Mouse (Mus musculus) liver, adult 2 months (tissue): ENCODE results near the gene Sept4. TPM values are rescaled to one million over a fixed set of nuclear protein-coding genes. Genes with fewer than 3 reads are reported as not detected.

Experiments used
- DNase-seq: peaks from one replicate; pipeline ENCODE4 v3.0.0-alpha.2; 2011; ENCODE audit warnings: low read depth, low spot score; ENCODE audit errors: extremely low read depth
- H3K27ac ChIP-seq: fragments of 200-500 bp; replicated peaks from 2 replicates; pipeline ENCODE4 v1.5.1; 2012; ENCODE audit warnings: low read depth, mild to moderate bottlenecking, control low read depth, inconsistent platforms, low read length; ENCODE audit not compliant: insufficient read depth
- H3K27me3 ChIP-seq: fragments of 200-500 bp; 2 replicates; pipeline ENCODE4 v1.6.1; 2012; ENCODE audit warnings: mild to moderate bottlenecking, moderate library complexity, low read length, inconsistent platforms; ENCODE audit not compliant: control insufficient read depth, insufficient read depth
- H3K36me3 ChIP-seq: fragments of 200-500 bp; 2 replicates; pipeline ENCODE4 v1.6.1; 2012; ENCODE audit warnings: low read length, inconsistent platforms; ENCODE audit not compliant: control insufficient read depth, insufficient read depth
- H3K4me1 ChIP-seq: fragments of 200-500 bp; 2 replicates; pipeline ENCODE4 v1.6.1; 2011; ENCODE audit warnings: low read length; ENCODE audit not compliant: control insufficient read depth, insufficient read depth
- H3K4me3 ChIP-seq: fragments of 200-500 bp; 2 replicates; pipeline ENCODE4 v1.5.1; 2011; ENCODE audit warnings: low read depth, mild to moderate bottlenecking, control low read depth, low read length, moderate library complexity; ENCODE audit not compliant: insufficient read depth
- H3K79me2 ChIP-seq: fragments of 200-500 bp; 2 replicates; pipeline ENCODE4 v1.6.1; 2012; ENCODE audit warnings: inconsistent platforms, mild to moderate bottlenecking, low read length, moderate library complexity; ENCODE audit not compliant: control insufficient read depth, insufficient read depth
- H3K9ac ChIP-seq: fragments of 200-500 bp; 2 replicates; pipeline ENCODE4 v1.6.1; 2012; ENCODE audit warnings: low read depth, mild to moderate bottlenecking, control low read depth, inconsistent platforms, low read length
- CTCF ChIP-seq: fragments of 200-500 bp; IDR thresholded peaks from 2 replicates; pipeline ENCODE4 v1.5.1; 2011; ENCODE audit warnings: low read depth, low read length, control low read depth
- POLR2A ChIP-seq: fragments of 200-500 bp; IDR thresholded peaks from 2 replicates; pipeline ENCODE4 v1.6.1; 2011; ENCODE audit warnings: low read length, control low read depth; ENCODE audit not compliant: insufficient read depth; ENCODE audit errors: extremely low read depth
- WGBS: fragments of 180-500 bp; shearing (Covaris S2); methylation state at CpG from one replicate; pipeline ENCODE4 v1.1.7; 2018; 5-methylcytosine and 5-hydroxymethylcytosine counted together
- polyA plus RNA-seq: library from polyadenylated mRNA; depleted of rRNA; stranded (reverse); fragments of >200 nt; gene quantifications from 2 replicates; pipeline ENCODE4 v1.2.3, GENCODE M21; 2012
- total RNA-seq: library from RNA; depleted of rRNA; stranded (reverse); fragments of >200 nt; gene quantifications from 2 replicates; pipeline ENCODE4 v1.2.3, GENCODE M21; 2014

The Sept4 gene
- total and polyA plus RNA-seq, 2 experiments, result 10.8 TPM

- Histone ChIP-seq H3K4me1 (peaks cover 3% of the 10 kb centered on the region; the same call in 1 of the 2 replicates), H3K27me3 (no peaks in the 10 kb centered on the region), H3K27ac (no peak overlapping the region), H3K79me2 (no peaks in the 10 kb centered on the region), H3K9ac (peak overlapping the region; percentile 24; the same call in 1 of the 2 replicates), H3K36me3 (no peaks in the 10 kb centered on the region), H3K4me3 (no peak overlapping the region)
- TF ChIP-seq POLR2A, result no peak
- TF ChIP-seq CTCF, result no peak
- WGBS, result 34% methylated on average over 21 of the region's 21 CpGs
- no peak for DNase-seq
These were observed 5.9 kb downstream of the Sept4 start for GRCm38 (mm10) chr11:87574520-87575180.

GRCm38 (mm10) chr11:87577601-87578248 is 9.0 kb downstream of the Sept4 start:
- WGBS, result 61% methylated on average over 6 of the region's 6 CpGs

GRCm38 (mm10) chr11:87578249-87578962 is 9.7 kb downstream of the Sept4 start:
- Histone ChIP-seq H3K79me2 (no peaks in the 10 kb centered on the region), H3K4me3 (peak overlapping the region; percentile 56), H3K4me1 (peaks cover 3% of the 10 kb centered on the region; the same call in 1 of the 2 replicates), H3K27ac (peak overlapping the region; percentile 60), H3K9ac (peak overlapping the region; percentile 71), H3K27me3 (no peaks in the 10 kb centered on the region), H3K36me3 (no peaks in the 10 kb centered on the region)
- DNase-seq, result no peak
- WGBS, result 3% methylated on average over 40 of the region's 40 CpGs
- TF ChIP-seq CTCF (no peak), POLR2A (no peak)

More at GRCm38 (mm10) chr11:87577601-87578248, 9.0 kb downstream of the Sept4 start:
- Histone ChIP-seq H3K4me3 (peak overlapping the region; percentile 56; the same call in 1 of the 2 replicates), H3K4me1 (peaks cover 3% of the 10 kb centered on the region; the same call in 1 of the 2 replicates), H3K36me3 (no peaks in the 10 kb centered on the region), H3K27ac (no peak overlapping the region), H3K79me2 (no peaks in the 10 kb centered on the region), H3K9ac (no peak overlapping the region), H3K27me3 (no peaks in the 10 kb centered on the region)
- TF ChIP-seq POLR2A (no peak), CTCF (no peak)
- DNase-seq, result no peak

GRCm38 (mm10) chr11:87578963-87579601 is 10.4 kb downstream of the Sept4 start:
- 42% methylated on average over 10 of the region's 10 CpGs for WGBS
- no peaks in the 10 kb centered on the region for H3K27me3 ChIP-seq
- H3K27ac ChIP-seq, result peak overlapping the region; percentile 60
- H3K4me3 ChIP-seq, result peak overlapping the region; percentile 56
- TF ChIP-seq CTCF (no peak), POLR2A (no peak)
- H3K36me3 ChIP-seq, result no peaks in the 10 kb centered on the region
- H3K9ac ChIP-seq, result peak overlapping the region; percentile 71
- H3K79me2 ChIP-seq, result no peaks in the 10 kb centered on the region
- no peak for DNase-seq
- H3K4me1 ChIP-seq, result peaks cover 5% of the 10 kb centered on the region; the same call in 1 of the 2 replicates

- Histone ChIP-seq H3K27ac (peak overlapping the region; percentile 30), H3K79me2 (no peaks in the 10 kb centered on the region), H3K27me3 (no peaks in the 10 kb centered on the region), H3K9ac (no peak overlapping the region), H3K4me1 (peaks cover 2% of the 10 kb centered on the region; the same call in 1 of the 2 replicates), H3K36me3 (no peaks in the 10 kb centered on the region), H3K4me3 (no peak overlapping the region; the same call in 1 of the 2 replicates)
- WGBS, result 63% methylated on average over 1 of the region's 1 CpGs
- no peak for TF ChIP-seq POLR2A
- no peak for TF ChIP-seq CTCF
- DNase-seq, result no peak
These were observed 11.0 kb downstream of the Sept4 start for GRCm38 (mm10) chr11:87579713-87580112.
